Comparison of ENCODE assay signal across 29 mouse cellular contexts in the genomic region with DNA sequence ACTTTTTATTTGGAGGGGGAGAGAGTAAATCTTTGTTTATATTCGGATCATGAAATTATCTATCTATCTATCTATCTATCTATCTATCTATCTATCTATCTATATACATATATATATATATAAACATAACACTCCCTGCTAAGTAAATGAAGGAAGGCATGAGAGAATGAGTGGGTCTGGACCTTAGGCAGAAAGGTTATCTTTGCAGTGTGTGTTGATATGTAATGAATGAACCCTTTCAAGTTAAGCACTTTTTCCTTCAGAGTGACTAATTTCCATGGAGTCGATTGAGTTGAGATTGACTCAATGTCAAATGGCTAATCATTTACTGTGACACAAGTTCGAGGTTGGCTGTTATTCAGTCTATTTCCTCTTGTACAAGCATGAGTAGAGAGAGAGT. TPM values are rescaled to one million over a fixed set of nuclear protein-coding genes. Genes with fewer than 3 reads are reported as not detected.
DNase-seq lines count a peak whose midpoint lies in the region; ATAC-seq and TF ChIP-seq lines count a peak whose summit lies in the region.
"Had no signal": no experiment of that assay in that cellular context is flagged by ENCODE, and none has a peak within 500 bp of the region (broad histone marks: within the 10 kb centered on the region; RNA-seq: fewer than 3 reads in every experiment).

No protein-coding gene starts in this region.

- H3K27me3 ChIP-seq in intestine, embryonic 16.5 days (replicated peaks; ENCODE audit: control insufficient read depth, insufficient read depth, low read length), result no peaks in the 10 kb centered on the region
- no peaks in the 10 kb centered on the region for H3K27me3 ChIP-seq in intestine, embryonic 15.5 days (replicated peaks)
- no peaks in the 10 kb centered on the region for H3K27me3 ChIP-seq in kidney, embryonic 16.5 days (ENCODE audit: insufficient read depth, low read length)
- no peaks in the 10 kb centered on the region for H3K27me3 ChIP-seq in stomach, embryonic 15.5 days (replicated peaks)
- H3K27me3 ChIP-seq in stomach, postnatal 0 days (ENCODE audit: control insufficient read depth, insufficient read depth, low read length), result no peaks in the 10 kb centered on the region
- H3K27me3 ChIP-seq: CH12.LX; forebrain, embryonic 13.5 days; heart, embryonic 13.5 days; Patski had no signal

- no peaks in the 10 kb centered on the region for H3K36me3 ChIP-seq in intestine, embryonic 16.5 days (ENCODE audit: control insufficient read depth, insufficient read depth, low read length)
- no peaks in the 10 kb centered on the region for H3K36me3 ChIP-seq in intestine, embryonic 15.5 days
- H3K36me3 ChIP-seq in kidney, embryonic 16.5 days (ENCODE audit: insufficient read depth, low read length), result no peaks in the 10 kb centered on the region
- H3K36me3 ChIP-seq in stomach, embryonic 15.5 days, result no peaks in the 10 kb centered on the region
- no peaks in the 10 kb centered on the region for H3K36me3 ChIP-seq in stomach, postnatal 0 days (ENCODE audit: control insufficient read depth, insufficient read depth, low read length)
- H3K36me3 ChIP-seq: forebrain, embryonic 10.5 days; G1E; heart, embryonic 10.5 days; heart, embryonic 13.5 days had no signal

- H3K27ac ChIP-seq in intestine, embryonic 16.5 days (ENCODE audit: low read length), result no peak overlapping the region
- no peak overlapping the region for H3K27ac ChIP-seq in intestine, embryonic 15.5 days
- H3K27ac ChIP-seq in kidney, embryonic 16.5 days (ENCODE audit: low read length), result peak overlapping the region; percentile 67; the same call in 1 of the 2 replicates
- H3K27ac ChIP-seq in stomach, embryonic 15.5 days, result no peak overlapping the region
- H3K27ac ChIP-seq in stomach, postnatal 0 days (replicated peaks), result no peak overlapping the region
- H3K27ac ChIP-seq: forebrain, embryonic 10.5 days; forebrain, embryonic 13.5 days; heart, adult 2 months; heart, embryonic 10.5 days; heart, embryonic 13.5 days had no signal

- no peak for TF ChIP-seq EP300 in stomach, postnatal 0 days (optimal IDR thresholded peaks at IDR 0.05)

- H3K9ac ChIP-seq in intestine, embryonic 16.5 days (ENCODE audit: low read depth, low read length), result no peak overlapping the region
- no peak overlapping the region for H3K9ac ChIP-seq in intestine, embryonic 15.5 days
- H3K9ac ChIP-seq in kidney, embryonic 16.5 days (replicated peaks; ENCODE audit: low read length), result no peak overlapping the region
- no peak overlapping the region for H3K9ac ChIP-seq in stomach, embryonic 15.5 days
- no peak overlapping the region for H3K9ac ChIP-seq in stomach, postnatal 0 days (ENCODE audit: low read length)
- H3K9ac ChIP-seq: forebrain, embryonic 13.5 days; heart, embryonic 13.5 days had no signal

- 0 out of 2 replicates have a peak, but pooled peaks have one; percentile 31 for ATAC-seq in intestine, embryonic 16.5 days
- no peak for ATAC-seq in intestine, embryonic 15.5 days
- 0 out of 2 replicates have a peak, but pooled peaks have one; percentile 47 for ATAC-seq in kidney, embryonic 16.5 days (ENCODE audit: low FRiP score, low TSS enrichment)
- peak; percentile 57 for ATAC-seq in stomach, embryonic 15.5 days (ENCODE audit: insufficient read depth, low FRiP score, low read depth)
- ATAC-seq in stomach, postnatal 0 days (ENCODE audit: low FRiP score, low TSS enrichment), result peak; percentile 78; the same call in 1 of the 2 replicates
- ATAC-seq: forebrain, embryonic 13.5 days; forebrain, embryonic 16.5 days; Patski had no signal

- no peak for DNase-seq in kidney, adult 18-20 months
- no peak for DNase-seq in stomach, postnatal 0 days (ENCODE audit: low spot score)
- no peak for DNase-seq in ovary, postnatal 36 days (ENCODE audit: low spot score)
- DNase-seq: adrenal gland, postnatal 10 days; adrenal gland, postnatal 36 days; B cell, adult 2 months; cerebellum, adult 18-20 months; cerebellum, adult 9-10 months; cerebellum, postnatal 14 days; gastrocnemius, postnatal 10 days; gastrocnemius, postnatal 36 days; heart, adult 2 months; heart, postnatal 14 days; heart, postnatal 4 days had no signal

- TF ChIP-seq CTCF in stomach, postnatal 0 days (IDR thresholded peaks at IDR 0.05; ENCODE audit: low read depth), result no peak

- no peak overlapping the region for H3K4me3 ChIP-seq in intestine, embryonic 16.5 days (ENCODE audit: low read length)
- no peak overlapping the region for H3K4me3 ChIP-seq in intestine, embryonic 15.5 days (replicated peaks)
- H3K4me3 ChIP-seq in kidney, embryonic 16.5 days (ENCODE audit: low read length), result no peak overlapping the region
- no peak overlapping the region for H3K4me3 ChIP-seq in stomach, embryonic 15.5 days (replicated peaks)
- H3K4me3 ChIP-seq in stomach, postnatal 0 days (ENCODE audit: low read depth, low read length), result no peak overlapping the region
- H3K4me3 ChIP-seq: forebrain, embryonic 10.5 days; forebrain, embryonic 13.5 days; heart, adult 2 months; heart, embryonic 10.5 days; heart, embryonic 13.5 days had no signal

- H3K4me1 ChIP-seq in intestine, embryonic 16.5 days (ENCODE audit: control insufficient read depth, insufficient read depth, low read length), result no peaks in the 10 kb centered on the region
- 0 out of 2 replicates have a peak, but pooled peaks cover 2% of the 10 kb centered on the region for H3K4me1 ChIP-seq in intestine, embryonic 15.5 days (replicated peaks)
- H3K4me1 ChIP-seq in kidney, embryonic 16.5 days (ENCODE audit: insufficient read depth, low read length), result peaks cover 45% of the 10 kb centered on the region
- H3K4me1 ChIP-seq in stomach, embryonic 15.5 days, result peaks cover 11% of the 10 kb centered on the region; the same call in 1 of the 2 replicates
- no peaks in the 10 kb centered on the region for H3K4me1 ChIP-seq in stomach, postnatal 0 days (replicated peaks; ENCODE audit: control insufficient read depth, insufficient read depth)
- H3K4me1 ChIP-seq: forebrain, embryonic 10.5 days; heart, embryonic 10.5 days had no signal

- WGBS in intestine, embryonic 16.5 days, result 57% methylated on average over 3 of the region's 3 CpGs
- 53% methylated on average over 3 of the region's 3 CpGs for WGBS in intestine, embryonic 15.5 days
- 63% methylated on average over 3 of the region's 3 CpGs for WGBS in kidney, embryonic 16.5 days
- WGBS in stomach, embryonic 15.5 days, result 57% methylated on average over 3 of the region's 3 CpGs
- 44% methylated on average over 3 of the region's 3 CpGs for WGBS in stomach, postnatal 0 days

- H3K9me3 ChIP-seq in intestine, embryonic 16.5 days (ENCODE audit: control insufficient read depth, low read length), result no peaks in the 10 kb centered on the region
- H3K9me3 ChIP-seq in intestine, embryonic 15.5 days, result no peaks in the 10 kb centered on the region
- H3K9me3 ChIP-seq in kidney, embryonic 16.5 days (ENCODE audit: low read length), result no peaks in the 10 kb centered on the region
- H3K9me3 ChIP-seq in stomach, embryonic 15.5 days, result no peaks in the 10 kb centered on the region
- H3K9me3 ChIP-seq in stomach, postnatal 0 days (ENCODE audit: control insufficient read depth, low read length), result no peaks in the 10 kb centered on the region
- H3K9me3 ChIP-seq: forebrain, embryonic 10.5 days; forebrain, embryonic 13.5 days; G1E; heart, embryonic 10.5 days; heart, embryonic 13.5 days had no signal

- no peak overlapping the region for H3K4me2 ChIP-seq in intestine, embryonic 16.5 days (ENCODE audit: low read depth, low read length)
- no peak overlapping the region for H3K4me2 ChIP-seq in intestine, embryonic 15.5 days (replicated peaks)
- H3K4me2 ChIP-seq in kidney, embryonic 16.5 days (replicated peaks; ENCODE audit: low read depth, low read length), result no peak overlapping the region
- no peak overlapping the region for H3K4me2 ChIP-seq in stomach, embryonic 15.5 days
- no peak overlapping the region for H3K4me2 ChIP-seq in stomach, postnatal 0 days (replicated peaks; ENCODE audit: low read depth)
- H3K4me2 ChIP-seq: forebrain, embryonic 13.5 days; heart, embryonic 13.5 days had no signal

RNA-seq across cellular contexts. Expression of gene Npvf, which starts 10.8 kb away (rescaled TPM):
- not detected in 2 replicates for polyA plus RNA-seq in intestine, embryonic 16.5 days (2015; fragmentation: Nextera tagmentation; extraction: Ambion mirVana)
- not detected in 2 replicates for polyA plus RNA-seq in intestine, embryonic 15.5 days (2015; fragmentation: Nextera tagmentation; extraction: Ambion mirVana)
- polyA plus RNA-seq in kidney, embryonic 16.5 days (2015; fragmentation: Nextera tagmentation; extraction: Ambion mirVana), result 0.37 and 0.54 TPM in 2 replicates
- not detected in 2 replicates for polyA plus RNA-seq in stomach, embryonic 15.5 days (2015; fragmentation: Nextera tagmentation; extraction: Ambion mirVana)
- not detected in 2 replicates for polyA plus RNA-seq in stomach, postnatal 0 days (2015; fragmentation: Nextera tagmentation; extraction: Ambion mirVana)
- polyA plus RNA-seq: embryonic facial prominence, embryonic 11.5 days; forebrain, embryonic 10.5 days; forebrain, embryonic 13.5 days; forebrain, embryonic 16.5 days; G1E; heart, adult 2 months; heart, embryonic 13.5 days; heart, embryonic 16.5 days; hindbrain, embryonic 11.5 days; Patski had no signal
